Mouse (Mus musculus) ES-Bruce4 (cell line): Measurements from ENCODE around the gene Etnk1.

Source experiments
- CTCF ChIP-seq: IDR thresholded peaks from one replicate; pipeline ENCODE4 v1.8.1; 2011; ENCODE audit warnings: low read depth, low read length
- EP300 ChIP-seq: IDR thresholded peaks from 2 replicates; pipeline ENCODE4 v1.6.1; 2011; ENCODE audit warnings: low read depth, low read length; ENCODE audit not compliant: insufficient read depth
- POLR2A ChIP-seq: IDR thresholded peaks from one replicate; pipeline ENCODE4 v1.8.1; 2011; ENCODE audit warnings: low read length; ENCODE audit not compliant: insufficient read depth

DNA sequence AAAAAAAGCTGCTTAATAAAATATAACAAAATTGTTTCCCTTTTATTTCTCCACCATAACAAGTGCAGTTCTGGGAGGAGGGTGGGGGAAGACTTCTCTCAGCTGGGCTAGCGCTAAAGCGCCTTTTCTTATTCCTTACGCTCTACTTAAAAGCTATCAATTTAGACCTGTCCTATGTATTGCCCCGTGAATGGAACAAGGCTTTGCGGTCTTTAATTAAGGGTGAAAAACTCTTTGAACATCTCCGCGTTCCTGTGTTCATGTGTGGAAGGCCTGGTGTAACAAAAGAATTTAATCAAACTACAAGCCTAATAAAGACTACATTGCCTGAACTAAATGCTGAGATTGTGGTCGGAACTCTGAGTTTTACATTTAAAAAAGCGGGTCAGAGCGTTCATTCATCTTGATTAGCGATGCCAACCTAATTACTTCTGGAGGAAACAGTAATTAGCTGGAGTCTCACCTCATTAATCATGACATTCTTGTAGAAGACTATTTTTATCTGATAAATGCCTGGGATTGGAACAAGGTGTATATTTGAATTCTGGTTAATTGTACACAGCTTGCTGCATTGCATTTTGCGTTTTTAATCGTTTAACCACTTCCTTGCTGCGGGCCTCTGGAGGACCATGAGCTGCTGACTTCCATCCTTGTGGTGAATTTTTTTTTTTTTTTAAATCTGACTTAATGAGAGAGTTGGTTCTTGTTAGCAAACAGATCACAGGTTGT is 93.7 kb downstream of the Etnk1 start:
- TF ChIP-seq POLR2A: no peak
- no peak for TF ChIP-seq EP300
- no peak for TF ChIP-seq CTCF
